Mouse (Mus musculus): ENCODE data around the gene Cdc42bpg. TPM values are rescaled to one million over a fixed set of nuclear protein-coding genes. Genes with fewer than 3 reads are reported as not detected.

Cdc42bpg gene
- 10.9 and 19.0 TPM in 2 replicates for polyA plus RNA-seq (2012; rRNA removed; ENCODE audit: low replicate concordance)

DNA sequence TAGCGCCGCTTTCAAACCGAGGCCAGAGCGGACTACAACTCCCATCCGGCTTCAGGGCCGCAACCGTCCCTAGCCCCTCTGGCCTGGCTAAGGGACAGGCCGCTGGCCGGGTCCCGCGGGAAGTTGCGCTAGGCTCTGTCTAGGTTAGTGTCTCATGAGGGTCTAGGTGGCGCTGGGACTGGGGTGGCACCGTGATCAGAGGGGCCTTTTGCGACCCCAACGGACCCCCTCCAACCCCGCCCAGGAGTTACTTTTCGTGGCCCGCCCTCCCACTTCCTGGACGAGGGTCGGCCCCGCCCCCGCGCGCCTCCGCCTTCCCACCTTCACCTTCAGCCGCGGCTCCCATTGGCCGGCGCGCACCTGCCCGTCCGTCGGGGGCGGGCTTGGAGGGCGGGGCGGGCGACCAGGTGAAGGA is at the start of gene Cdc42bpg:
Cdc42bpg (plus strand) TSS at position 320 of the 415 bp plus-strand sequence.

DNA sequence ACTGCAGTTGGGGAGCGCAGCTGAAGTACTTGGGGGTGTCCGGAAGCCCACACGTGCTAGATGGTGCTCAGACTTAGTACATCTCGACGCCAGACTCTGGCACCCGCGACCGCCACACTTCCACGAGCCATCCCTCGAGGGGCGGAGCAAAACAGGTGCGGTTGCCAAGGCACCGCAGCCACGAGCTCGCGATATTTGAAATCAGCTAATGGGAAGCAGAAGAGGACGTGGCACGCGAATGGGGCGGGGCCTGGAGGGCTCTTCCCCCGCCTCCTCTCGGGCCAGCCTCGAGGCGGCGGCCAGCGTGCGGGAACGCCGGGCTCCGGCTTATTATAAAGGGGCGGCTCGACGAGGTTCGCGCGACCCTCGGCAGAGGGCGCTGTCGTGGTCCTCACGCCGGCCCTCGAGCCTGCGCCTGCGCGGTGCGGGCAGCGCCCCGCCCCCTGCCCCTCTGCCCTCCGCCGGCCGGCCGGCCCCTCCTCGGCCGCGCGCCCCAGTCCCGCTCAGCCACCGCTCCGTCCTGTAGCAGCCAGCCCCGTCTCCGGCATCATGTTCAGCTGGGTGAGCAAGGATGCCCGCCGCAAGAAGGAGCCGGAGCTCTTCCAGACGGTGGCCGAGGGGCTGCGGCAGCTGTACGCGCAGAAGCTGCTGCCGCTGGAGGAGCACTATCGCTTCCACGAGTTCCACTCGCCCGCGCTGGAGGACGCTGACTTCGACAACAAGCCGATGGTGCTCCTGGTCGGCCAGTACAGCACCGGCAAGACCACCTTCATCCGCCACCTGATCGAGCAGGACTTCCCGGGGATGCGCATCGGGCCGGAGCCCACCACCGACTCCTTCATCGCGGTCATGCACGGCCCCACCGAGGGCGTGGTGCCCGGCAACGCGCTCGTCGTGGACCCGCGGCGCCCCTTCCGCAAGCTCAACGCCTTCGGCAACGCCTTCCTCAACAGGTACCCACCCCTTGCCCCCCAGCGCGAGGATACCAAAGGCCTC is 29.5 kb upstream of the Cdc42bpg start, which contains the start of gene Ehd1:
Ehd1 (plus strand) TSS at position 300 of the 996 bp plus-strand sequence.

DNA sequence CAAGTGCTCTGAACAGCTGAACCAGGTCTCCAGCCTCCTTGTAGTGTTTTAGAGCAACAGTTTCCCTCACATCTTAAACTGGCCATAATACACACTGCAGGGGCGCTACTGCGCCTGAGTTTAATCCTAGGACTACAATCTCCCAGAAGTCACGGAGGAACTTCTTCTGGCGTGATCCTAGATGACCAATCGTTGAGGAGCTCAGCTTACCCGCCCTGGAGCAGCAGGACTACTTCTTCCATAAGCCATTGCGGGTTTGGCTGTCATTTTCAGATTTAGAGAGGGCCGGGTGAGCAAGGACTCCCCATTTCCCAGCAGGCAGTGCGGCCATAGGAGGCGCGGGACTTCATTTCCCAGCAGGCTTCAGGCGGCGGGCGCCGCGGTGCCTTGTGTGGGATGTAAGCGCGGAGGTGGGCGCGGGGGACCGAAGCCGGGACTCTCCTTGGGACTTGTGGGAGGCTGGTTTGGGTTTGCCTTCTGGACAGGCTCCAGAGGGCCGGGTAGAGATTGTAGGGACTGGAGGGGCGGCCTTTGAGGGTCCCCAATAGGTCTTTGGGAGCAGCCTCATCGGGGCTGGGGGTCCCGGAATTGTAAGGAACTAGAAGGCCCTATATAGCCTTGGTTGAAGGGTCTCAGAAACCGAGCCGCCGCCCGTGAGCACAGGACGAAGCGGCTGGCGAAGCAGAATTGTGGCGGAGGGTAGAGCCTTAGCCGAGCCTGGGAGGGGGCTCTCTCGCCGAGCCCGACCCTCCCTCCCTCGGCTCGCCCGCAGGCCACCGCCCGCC is 28.6 kb downstream of the Cdc42bpg start, which contains the start of gene Men1:
Men1 (plus strand) TSS at position 307 of the 785 bp plus-strand sequence.

DNA sequence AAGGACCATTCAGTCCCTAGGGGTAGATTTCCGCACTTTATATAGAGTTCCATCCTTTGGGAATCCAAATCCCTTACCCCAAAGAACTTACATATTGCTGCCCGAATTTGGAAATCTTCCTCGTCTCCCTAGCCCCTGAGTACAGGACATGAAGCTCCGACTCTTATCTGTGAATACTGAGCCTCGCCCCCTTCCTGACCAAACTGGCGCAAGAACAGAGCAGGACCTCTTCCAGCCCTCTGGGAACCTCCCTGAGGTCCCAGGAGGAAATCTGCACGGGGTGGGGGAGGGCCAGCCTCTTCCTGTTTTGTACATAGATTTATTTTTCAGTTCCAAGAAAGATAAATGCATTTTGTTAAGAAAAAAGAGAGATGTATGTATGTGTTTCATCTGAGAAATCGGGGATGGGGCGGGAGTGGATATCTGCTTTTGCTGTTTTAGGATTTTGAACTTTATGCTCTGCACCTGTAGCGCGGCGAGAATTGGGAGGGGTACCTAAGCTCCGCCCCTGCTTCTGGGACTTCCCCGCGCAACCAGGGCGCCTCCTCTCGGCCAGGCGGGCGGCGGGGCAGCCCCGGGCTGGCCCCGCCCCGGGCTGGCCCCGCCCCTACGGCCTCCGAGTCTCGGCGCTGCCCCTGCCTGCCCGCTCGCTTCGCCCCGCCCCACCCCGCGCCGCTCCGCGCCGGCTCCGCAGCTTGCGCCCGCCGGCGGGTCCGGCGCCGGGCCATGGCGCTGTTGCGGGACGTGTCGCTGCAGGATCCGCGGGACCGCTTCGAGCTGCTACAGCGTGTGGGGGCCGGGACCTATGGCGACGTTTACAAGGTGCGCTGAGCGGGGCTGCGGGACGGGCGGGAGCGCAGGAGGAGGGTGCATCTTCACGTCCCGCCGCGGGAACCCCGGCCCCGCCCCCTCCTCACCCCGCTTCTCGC is 34.5 kb downstream of the Cdc42bpg start, which contains the start of gene Map4k2:
Map4k2 (plus strand) TSS at position 612 of the 929 bp plus-strand sequence.

DNA sequence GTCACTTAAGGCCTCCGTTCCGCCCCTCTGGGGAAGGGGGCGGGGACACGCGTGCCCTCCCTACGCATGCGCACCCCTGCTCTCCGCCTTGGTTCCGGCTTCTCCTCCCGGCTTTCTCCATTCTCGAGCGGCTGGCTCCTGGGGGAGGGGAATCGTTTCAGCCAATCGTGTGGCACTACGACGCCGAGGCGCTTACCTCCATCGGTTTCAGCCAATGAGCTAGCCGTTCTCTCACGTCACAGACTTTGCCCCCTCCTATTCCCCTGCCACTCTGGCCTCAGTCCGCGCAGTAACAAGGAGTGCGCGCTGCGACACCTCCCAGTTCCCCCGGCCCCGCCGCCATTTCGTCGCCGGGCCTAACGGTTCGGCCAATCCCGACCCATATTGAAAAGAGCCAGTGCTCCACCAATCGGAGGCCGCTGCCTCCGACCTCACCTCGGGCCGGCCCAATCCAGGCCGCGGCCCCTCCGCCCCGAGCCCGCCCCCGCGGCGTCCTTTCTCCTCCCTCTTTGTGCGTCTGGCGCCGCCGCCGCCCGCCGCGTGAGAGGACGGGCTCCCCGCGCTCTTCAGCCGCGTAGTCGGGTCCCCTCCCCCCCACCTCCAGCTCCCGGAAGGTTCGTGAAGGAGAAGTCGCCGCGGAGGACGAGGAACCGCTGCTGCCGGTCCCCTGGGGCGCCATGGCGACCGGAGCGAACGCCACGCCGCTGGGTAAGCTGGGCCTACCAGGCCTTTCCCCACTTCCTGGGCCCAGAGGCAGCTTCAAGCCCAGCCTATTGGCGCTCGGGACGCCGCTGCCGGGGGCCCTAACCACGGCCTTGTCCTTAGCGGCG is 57.4 kb downstream of the Cdc42bpg start, which contains the start of gene Sf1:
Sf1 (plus strand) TSS at position 280 of the 830 bp plus-strand sequence.

Other genes starting within 250 kb of the Cdc42bpg start
- 14.1 and 24.4 TPM in 2 replicates for gene Mrpl49, start 248.7 kb upstream of the Cdc42bpg start, polyA plus RNA-seq (2012; rRNA removed; ENCODE audit: low replicate concordance)
- 1,145 and 2,495 TPM in 2 replicates for gene Fau, start 248.6 kb upstream of the Cdc42bpg start, polyA plus RNA-seq (2012; rRNA removed; ENCODE audit: low replicate concordance)
- gene Znhit2, start 245.3 kb upstream of the Cdc42bpg start, polyA plus RNA-seq (2012; rRNA removed; ENCODE audit: low replicate concordance), result 40.9 and 104 TPM in 2 replicates
- gene Tm7sf2, start 238.1 kb upstream of the Cdc42bpg start, polyA plus RNA-seq (2012; rRNA removed; ENCODE audit: low replicate concordance), result 37.7 and 55.5 TPM in 2 replicates
- 71.5 and 79.3 TPM in 2 replicates for gene Vps51, start 229.2 kb upstream of the Cdc42bpg start, polyA plus RNA-seq (2012; rRNA removed; ENCODE audit: low replicate concordance)
- 0.68 TPM in 1 of 2 replicates, not detected in the other for gene Tmem262, start 226.4 kb upstream of the Cdc42bpg start, polyA plus RNA-seq (2012; rRNA removed; ENCODE audit: low replicate concordance)
- 0.51 TPM in 1 of 2 replicates, not detected in the other for gene Gm28374, start 224.2 kb upstream of the Cdc42bpg start, polyA plus RNA-seq (2012; rRNA removed; ENCODE audit: low replicate concordance)
- 101 and 107 TPM in 2 replicates for gene Zfpl1, start 221.5 kb upstream of the Cdc42bpg start, polyA plus RNA-seq (2012; rRNA removed; ENCODE audit: low replicate concordance)
- 0.92 and 0.93 TPM in 2 replicates for gene Cdca5, start 221.5 kb upstream of the Cdc42bpg start, polyA plus RNA-seq (2012; rRNA removed; ENCODE audit: low replicate concordance)
- not detected in 2 replicates for gene AC131692.1, start 212.0 kb upstream of the Cdc42bpg start, polyA plus RNA-seq (2012; rRNA removed; ENCODE audit: low replicate concordance)
- gene Naaladl1, start 200.7 kb upstream of the Cdc42bpg start, polyA plus RNA-seq (2012; rRNA removed; ENCODE audit: low replicate concordance), result 0.19 and 0.37 TPM in 2 replicates
- 22.6 and 60.4 TPM in 2 replicates for gene Sac3d1, start 187.8 kb upstream of the Cdc42bpg start, polyA plus RNA-seq (2012; rRNA removed; ENCODE audit: low replicate concordance)
- gene Snx15, start 178.2 kb upstream of the Cdc42bpg start, polyA plus RNA-seq (2012; rRNA removed; ENCODE audit: low replicate concordance), result 37.7 and 57.2 TPM in 2 replicates
- gene Batf2, start 165.5 kb upstream of the Cdc42bpg start, polyA plus RNA-seq (2012; rRNA removed; ENCODE audit: low replicate concordance), result 7.9 and 11.2 TPM in 2 replicates
- 175 and 200 TPM in 2 replicates for gene Arl2, start 164.9 kb upstream of the Cdc42bpg start, polyA plus RNA-seq (2012; rRNA removed; ENCODE audit: low replicate concordance)
- 0.11 TPM in 1 of 2 replicates, not detected in the other for gene Majin, start 122.1 kb upstream of the Cdc42bpg start, polyA plus RNA-seq (2012; rRNA removed; ENCODE audit: low replicate concordance)
- gene Gpha2, start 80.1 kb upstream of the Cdc42bpg start, polyA plus RNA-seq (2012; rRNA removed; ENCODE audit: low replicate concordance), result 0.78 and 1.8 TPM in 2 replicates
- 76.3 and 129 TPM in 2 replicates for gene Ppp2r5b, start 70.6 kb upstream of the Cdc42bpg start, polyA plus RNA-seq (2012; rRNA removed; ENCODE audit: low replicate concordance)
- 50.4 and 85.0 TPM in 2 replicates for gene Atg2a, start 64.8 kb upstream of the Cdc42bpg start, polyA plus RNA-seq (2012; rRNA removed; ENCODE audit: low replicate concordance)
- 203 and 545 TPM in 2 replicates for gene Ehd1, start 29.7 kb upstream of the Cdc42bpg start, polyA plus RNA-seq (2012; rRNA removed; ENCODE audit: low replicate concordance)
- 43.7 and 71.6 TPM in 2 replicates for gene Men1, start 28.5 kb downstream of the Cdc42bpg start, polyA plus RNA-seq (2012; rRNA removed; ENCODE audit: low replicate concordance)
- 179 and 444 TPM in 2 replicates for gene Map4k2, start 34.7 kb downstream of the Cdc42bpg start, polyA plus RNA-seq (2012; rRNA removed; ENCODE audit: low replicate concordance)
- 102 and 381 TPM in 2 replicates for gene Sf1, start 57.2 kb downstream of the Cdc42bpg start, polyA plus RNA-seq (2012; rRNA removed; ENCODE audit: low replicate concordance)
- 4.9 and 1,127 TPM in 2 replicates for gene Pygm, start 77.9 kb downstream of the Cdc42bpg start, polyA plus RNA-seq (2012; rRNA removed; ENCODE audit: low replicate concordance)
- gene Rasgrp2, start 92.9 kb downstream of the Cdc42bpg start, polyA plus RNA-seq (2012; rRNA removed; ENCODE audit: low replicate concordance), result 172 and 331 TPM in 2 replicates
- gene Nrxn2, start 112.3 kb downstream of the Cdc42bpg start, polyA plus RNA-seq (2012; rRNA removed; ENCODE audit: low replicate concordance), result 1.6 and 3.3 TPM in 2 replicates
- gene Slc22a12, start 236.6 kb downstream of the Cdc42bpg start, polyA plus RNA-seq (2012; rRNA removed; ENCODE audit: low replicate concordance), result 0.35 and 0.43 TPM in 2 replicates